Mouse (Mus musculus): ENCODE data around the gene C9orf72. TPM values are rescaled to one million over a fixed set of nuclear protein-coding genes. Genes with fewer than 3 reads are reported as not detected.

The C9orf72 gene
- total and polyA plus RNA-seq, 3 experiments = 4.1 to 4.2 TPM; not detected in 1

DNA sequence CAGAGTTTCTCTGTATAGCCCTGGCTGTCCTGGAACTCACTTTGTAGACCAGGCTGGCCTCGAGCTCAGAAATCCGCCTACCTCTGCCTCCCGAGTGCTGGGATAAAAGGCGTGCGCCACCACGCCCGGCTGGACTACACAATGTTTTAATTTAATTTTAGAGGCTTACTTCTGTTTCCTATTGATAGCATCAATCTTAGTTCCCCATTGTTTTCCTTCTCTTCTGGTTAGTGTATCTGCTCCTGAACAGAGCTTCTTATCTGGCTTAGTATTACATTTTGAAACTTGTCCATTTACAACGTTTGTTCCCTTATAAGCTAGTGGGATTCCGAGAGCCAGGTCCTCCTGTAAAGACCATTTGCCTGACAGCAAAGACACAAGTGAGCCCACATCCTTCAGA lies 33.0 kb upstream of the C9orf72 start (continued):
- TF ChIP-seq GABPA (IDR thresholded peaks at IDR 0.05; ENCODE audit: low read depth, low read length) (no peak), ZKSCAN1 (IDR thresholded peaks at IDR 0.05; ENCODE audit: low read depth, low read length) (no peak)

DNA sequence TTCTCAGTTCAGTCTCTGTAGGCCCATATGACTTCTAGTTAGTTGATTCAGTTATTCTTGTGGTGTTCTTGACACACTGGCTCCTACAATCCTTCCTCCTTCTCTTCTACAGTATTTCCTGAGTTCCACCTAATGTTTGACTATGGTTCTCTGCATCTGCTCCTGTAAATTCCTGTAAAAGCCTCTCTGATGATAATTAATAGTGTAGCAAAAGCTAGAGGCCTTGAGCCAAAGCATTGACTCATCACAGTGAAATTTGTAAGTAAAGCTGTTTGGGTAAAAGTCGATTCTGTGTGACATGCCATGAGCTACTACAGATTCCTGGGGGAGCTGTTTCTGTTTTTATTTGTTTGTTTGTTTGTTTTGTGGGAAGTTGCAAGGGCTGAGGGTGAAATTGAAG lies 18.0 kb upstream of the C9orf72 start:
- Histone ChIP-seq H3K4me1 (ENCODE audit: control insufficient read depth in 1 of 2, insufficient read depth in 2 of 2, low read length in 2 of 2) (no peaks in the 10 kb centered on the region; a peak in 1 of 4 replicates), H3K27ac (ENCODE audit: control insufficient read depth, low read depth, low read length) (no peak overlapping the region), H3K79me2 (ENCODE audit: control insufficient read depth, insufficient read depth, low read length, poor library complexity) (no peaks in the 10 kb centered on the region), H3K27me3 (ENCODE audit: control insufficient read depth in 1 of 2, insufficient read depth in 2 of 2, low read length in 2 of 2) (no peaks in the 10 kb centered on the region), H3K9me3 (replicated peaks; ENCODE audit: insufficient read depth, low read length) (no peaks in the 10 kb centered on the region), H3K36me3 (ENCODE audit: control insufficient read depth in 1 of 2, insufficient read depth in 2 of 2, low read length in 2 of 2) (no peaks in the 10 kb centered on the region), H3K4me3 (ENCODE audit: control insufficient read depth in 1 of 2, insufficient read depth in 1 of 2, low read depth in 2 of 2, low read length in 2 of 2) (no peak overlapping the region), H3K9ac (ENCODE audit: control insufficient read depth, low read depth, low read length, poor library complexity, severe bottlenecking) (no peak overlapping the region)
- DNase-seq (ENCODE audit: low read depth, low spot score) = no peak
- TF ChIP-seq UBTF (IDR thresholded peaks at IDR 0.05; ENCODE audit: borderline replicate concordance, insufficient read depth, low read depth, low read length) (no peak), ZNF384 (IDR thresholded peaks at IDR 0.05; ENCODE audit: low read depth, low read length) (no peak), NRF1 (IDR thresholded peaks at IDR 0.05; ENCODE audit: insufficient read depth, low read depth, low read length, poor library complexity, severe bottlenecking) (no peak), GATA1 (IDR thresholded peaks at IDR 0.05; ENCODE audit: low read depth, low read length) (no peak), ELF1 (IDR thresholded peaks at IDR 0.05; ENCODE audit: low read depth, low read length) (no peak), GABPA (IDR thresholded peaks at IDR 0.05; ENCODE audit: low read depth, low read length) (no peak), HCFC1 (IDR thresholded peaks at IDR 0.05; ENCODE audit: low read depth, low read length) (no peak), KAT2A (conservative IDR thresholded peaks at IDR 0.05; ENCODE audit: low read depth, low read length) (no peak), MEF2A (IDR thresholded peaks at IDR 0.05; ENCODE audit: extremely low read depth, insufficient replicate concordance, low read depth, low read length, poor library complexity, severe bottlenecking) (no peak)

DNA sequence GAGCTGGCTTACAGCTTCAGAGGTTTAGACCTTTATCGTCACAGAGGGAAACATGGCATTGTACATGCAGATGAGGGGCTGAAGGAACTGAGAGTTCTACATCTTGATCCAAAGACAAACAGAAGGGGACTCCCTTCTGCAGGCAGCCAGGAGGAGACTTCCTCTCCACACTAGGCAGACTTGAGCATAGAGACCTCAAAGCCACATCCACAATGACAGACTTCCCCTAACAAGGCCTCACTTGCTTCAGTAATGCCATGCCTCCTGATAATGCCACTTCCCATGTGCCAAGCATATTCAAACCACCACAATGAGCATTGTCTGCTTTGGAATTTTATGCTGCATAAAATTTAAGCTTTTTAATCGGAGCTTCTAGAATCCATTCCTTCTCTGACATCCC lies 15.8 kb upstream of the C9orf72 start:
- Histone ChIP-seq H3K27me3 (ENCODE audit: control insufficient read depth in 1 of 2, insufficient read depth in 2 of 2, low read length in 2 of 2) (no peaks in the 10 kb centered on the region), H3K79me2 (ENCODE audit: control insufficient read depth, insufficient read depth, low read length, poor library complexity) (no peaks in the 10 kb centered on the region), H3K9me3 (replicated peaks; ENCODE audit: insufficient read depth, low read length) (no peaks in the 10 kb centered on the region), H3K36me3 (ENCODE audit: control insufficient read depth in 1 of 2, insufficient read depth in 2 of 2, low read length in 2 of 2) (no peaks in the 10 kb centered on the region), H3K27ac (ENCODE audit: control insufficient read depth, low read depth, low read length) (no peak overlapping the region), H3K9ac (ENCODE audit: control insufficient read depth, low read depth, low read length, poor library complexity, severe bottlenecking) (no peak overlapping the region), H3K4me1 (ENCODE audit: control insufficient read depth in 1 of 2, insufficient read depth in 2 of 2, low read length in 2 of 2) (no peaks in the 10 kb centered on the region; a peak in 1 of 4 replicates), H3K4me3 (ENCODE audit: control insufficient read depth in 1 of 2, insufficient read depth in 1 of 2, low read depth in 2 of 2, low read length in 2 of 2) (no peak overlapping the region)
- TF ChIP-seq ZMIZ1 (IDR thresholded peaks at IDR 0.05; ENCODE audit: low read depth, low read length) = no peak
- TF ChIP-seq ZKSCAN1 (IDR thresholded peaks at IDR 0.05; ENCODE audit: low read depth, low read length) = no peak
- no peak for TF ChIP-seq ZC3H11A (IDR thresholded peaks at IDR 0.05; ENCODE audit: low read depth, low read length)
- TF ChIP-seq ETS1 (IDR thresholded peaks at IDR 0.05; ENCODE audit: low read depth, low read length) = no peak
- no peak for TF ChIP-seq MEF2A (IDR thresholded peaks at IDR 0.05; ENCODE audit: extremely low read depth, insufficient replicate concordance, low read depth, low read length, poor library complexity, severe bottlenecking)
- TF ChIP-seq CTCF (IDR thresholded peaks at IDR 0.05 in 2 of 3, conservative IDR thresholded peaks at IDR 0.05 in 1 of 3; ENCODE audit: control insufficient read depth in 1 of 3, insufficient read depth in 1 of 3, low read depth in 2 of 3, low read length in 3 of 3, poor library complexity in 1 of 3, severe bottlenecking in 1 of 3) = no peak
- no peak for TF ChIP-seq MAFK (IDR thresholded peaks at IDR 0.05; ENCODE audit: borderline replicate concordance, low read depth, low read length)
- no peak for TF ChIP-seq CHD2 (IDR thresholded peaks at IDR 0.05; ENCODE audit: low read length)
- TF ChIP-seq POLR2A (IDR thresholded peaks at IDR 0.05; ENCODE audit: control insufficient read depth in 1 of 2, insufficient read depth in 1 of 2, low read depth in 1 of 2, low read length in 2 of 2, poor library complexity in 1 of 2) = no peak
- no peak for TF ChIP-seq E2F4 (IDR thresholded peaks at IDR 0.05; ENCODE audit: borderline replicate concordance, low read depth, low read length)
- no peak for TF ChIP-seq KAT2A (conservative IDR thresholded peaks at IDR 0.05; ENCODE audit: low read depth, low read length)
- no peak for TF ChIP-seq POLR2AphosphoS2 (IDR thresholded peaks at IDR 0.05; ENCODE audit: low read length)
- TF ChIP-seq UBTF (IDR thresholded peaks at IDR 0.05; ENCODE audit: borderline replicate concordance, insufficient read depth, low read depth, low read length) = no peak
- no peak for TF ChIP-seq NELFE (IDR thresholded peaks at IDR 0.05; ENCODE audit: low read depth, low read length)
- no peak for TF ChIP-seq TCF12 (IDR thresholded peaks at IDR 0.05; ENCODE audit: low read depth, low read length)
- DNase-seq (ENCODE audit: low read depth, low spot score) = no peak
